Mouse (Mus musculus): ENCODE results near the gene Mrps12. TPM values are rescaled to one million over a fixed set of nuclear protein-coding genes. Genes with fewer than 3 reads are reported as not detected.
A peak's percentile ranks its signal among the peaks of the same experiment; 100 is the strongest.

Gene Mrps12
- 108 and 112 TPM in 2 replicates for polyA plus RNA-seq (2015; fragmentation: Nextera tagmentation; extraction: Ambion mirVana)

DNA sequence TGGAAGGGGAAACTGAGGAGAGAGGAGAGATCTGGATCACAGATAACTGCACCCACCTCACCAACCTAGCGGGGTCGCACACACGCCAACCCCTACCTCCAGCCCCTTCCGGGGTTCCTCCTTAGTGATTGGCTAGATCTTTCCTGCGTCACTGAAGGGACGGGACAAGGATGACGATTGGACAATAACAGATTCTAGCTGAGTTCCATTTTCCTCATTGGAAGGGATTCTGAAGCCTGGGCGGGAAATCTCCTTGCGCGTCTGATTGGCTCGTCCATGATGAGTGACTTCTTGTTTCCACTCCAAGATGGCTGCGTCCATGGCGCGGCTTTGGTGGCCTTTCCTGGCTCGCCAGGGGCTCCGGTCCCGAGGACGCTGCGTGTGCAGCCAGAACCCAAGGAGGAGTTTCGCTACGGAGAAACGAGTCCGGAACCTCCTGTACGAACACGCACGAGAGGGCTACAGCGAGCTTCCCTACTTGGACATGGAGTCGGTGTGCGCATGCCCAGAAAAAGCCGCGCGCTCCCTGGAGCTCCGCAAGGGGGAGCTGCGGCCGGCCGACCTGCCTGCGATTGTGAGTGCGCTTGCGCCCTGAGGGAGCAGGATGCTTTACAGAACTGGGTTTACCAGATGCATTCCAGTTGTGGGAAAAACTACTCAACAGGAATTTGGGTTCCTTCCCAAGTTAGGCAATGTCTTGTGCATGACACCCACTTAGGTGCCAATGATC, at the start of gene Mrps12, which contains the start of gene Sars2:
Gene Mrps12, minus strand, starts transcription at position 112 of the 730 bp plus-strand sequence.
Gene Sars2, plus strand, starts transcription at position 284 of the 730 bp plus-strand sequence.
- Histone ChIP-seq H3K36me3 (peaks cover 46% of the 10 kb centered on the region), H3K9me3 (no peaks in the 10 kb centered on the region), H3K4me2 (replicated peaks) (peak within 1 kb of the TSS; percentile 86), H3K27me3 (no peaks in the 10 kb centered on the region), H3K27ac (peak within 1 kb of the TSS; percentile 83), H3K9ac (replicated peaks) (peak within 1 kb of the TSS; percentile 88), H3K4me1 (replicated peaks) (peaks cover 14% of the 10 kb centered on the region), H3K4me3 (replicated peaks) (peak within 1 kb of the TSS; percentile 67)
- ATAC-seq: peak; percentile 99
- WGBS: under 1% methylated on average over 39 of the region's 39 CpGs

GRCm38 (mm10) chr7:28790066-28790806, 48.6 kb upstream of the Mrps12 start:
- Histone ChIP-seq H3K27ac (no peak overlapping the region), H3K4me3 (replicated peaks) (no peak overlapping the region), H3K4me2 (replicated peaks) (no peak overlapping the region), H3K4me1 (replicated peaks) (no peaks in the 10 kb centered on the region), H3K9ac (replicated peaks) (no peak overlapping the region), H3K36me3 (peaks cover 34% of the 10 kb centered on the region), H3K9me3 (no peaks in the 10 kb centered on the region), H3K27me3 (no peaks in the 10 kb centered on the region)
- ATAC-seq: 0 out of 2 replicates have a peak, but pooled peaks have one; percentile 30
- WGBS: 48% methylated on average over 8 of the region's 8 CpGs

DNA sequence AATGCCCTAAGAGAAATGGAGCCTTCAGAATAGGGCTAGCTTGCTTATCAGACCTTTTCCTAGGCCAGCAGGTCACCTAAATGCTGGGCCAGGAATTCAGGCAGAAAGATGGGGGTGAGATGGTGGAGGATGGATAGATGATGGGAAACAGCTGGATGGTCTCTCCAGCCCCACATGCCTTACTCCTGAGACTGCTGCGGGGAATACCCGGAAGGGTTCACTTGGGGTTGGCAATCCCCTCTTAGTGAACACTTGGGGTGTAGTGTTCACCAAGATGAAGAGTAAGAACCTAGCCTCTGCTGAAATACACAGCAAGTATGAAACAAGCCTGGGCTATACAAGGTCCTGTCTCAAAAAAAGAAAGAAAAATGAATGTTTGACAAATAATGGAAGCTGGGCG, 47.6 kb upstream of the Mrps12 start:
- Histone ChIP-seq H3K27me3 (no peaks in the 10 kb centered on the region), H3K4me1 (replicated peaks) (no peaks in the 10 kb centered on the region), H3K4me2 (replicated peaks) (no peak overlapping the region), H3K36me3 (peaks cover 39% of the 10 kb centered on the region), H3K27ac (no peak overlapping the region), H3K9me3 (no peaks in the 10 kb centered on the region), H3K9ac (replicated peaks) (no peak overlapping the region), H3K4me3 (replicated peaks) (no peak overlapping the region)
- no peak for ATAC-seq
- 93% methylated on average over 3 of the region's 3 CpGs for WGBS

- WGBS: 88% methylated on average over 5 of the region's 5 CpGs
Observed at GRCm38 (mm10) chr7:28788307-28789195, 46.9 kb upstream of the Mrps12 start, which contains the start of gene Rinl. Gene Rinl (plus strand): TSS chr7:28788969.

DNA sequence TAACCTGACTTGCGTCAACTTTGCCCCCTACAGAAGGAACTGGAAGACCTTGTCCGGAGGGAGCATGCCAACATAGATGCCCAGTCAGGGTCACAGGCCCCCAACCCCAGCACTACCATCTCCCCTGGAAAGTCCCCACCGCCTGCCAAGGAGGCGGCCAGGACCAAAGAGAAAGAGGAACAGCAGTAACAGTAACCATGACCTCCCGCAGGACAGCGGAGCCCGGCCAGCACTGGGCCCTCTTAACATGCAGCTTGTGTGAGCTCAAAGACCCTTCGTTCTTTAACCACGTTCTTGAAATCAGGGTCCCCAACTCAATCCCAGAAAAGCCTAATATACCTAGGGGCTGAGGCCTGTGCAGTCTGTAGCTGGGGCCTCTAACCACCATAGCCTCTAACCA, 46.3 kb upstream of the Mrps12 start:
- no peak overlapping the region for H3K4me3 ChIP-seq (replicated peaks)
- no peaks in the 10 kb centered on the region for H3K27me3 ChIP-seq
- H3K36me3 ChIP-seq: peaks cover 50% of the 10 kb centered on the region
- no peaks in the 10 kb centered on the region for H3K9me3 ChIP-seq
- H3K9ac ChIP-seq (replicated peaks): 0 out of 2 replicates have a peak overlapping the region, but pooled peaks have one; percentile 6
- H3K4me1 ChIP-seq (replicated peaks): no peaks in the 10 kb centered on the region
- H3K27ac ChIP-seq: no peak overlapping the region
- no peak for ATAC-seq
- no peak overlapping the region for H3K4me2 ChIP-seq (replicated peaks)
- 96% methylated on average over 9 of the region's 9 CpGs for whole genome bisulfite sequencing

More at GRCm38 (mm10) chr7:28788307-28789195, 46.9 kb upstream of the Mrps12 start, which contains the start of gene Rinl:
- Histone ChIP-seq H3K27ac (no peak within 1 kb of the TSS), H3K4me1 (replicated peaks) (no peaks in the 10 kb centered on the region), H3K4me2 (replicated peaks) (no peak within 1 kb of the TSS), H3K9ac (replicated peaks) (0 out of 2 replicates have a peak within 1 kb of the TSS, but pooled peaks have one; percentile 6), H3K36me3 (peaks cover 43% of the 10 kb centered on the region), H3K4me3 (replicated peaks) (no peak within 1 kb of the TSS), H3K9me3 (no peaks in the 10 kb centered on the region), H3K27me3 (no peaks in the 10 kb centered on the region)
- ATAC-seq: no peak

- H3K4me2 ChIP-seq (replicated peaks): no peak overlapping the region
- H3K9ac ChIP-seq (replicated peaks): no peak overlapping the region
- no peak overlapping the region for H3K4me3 ChIP-seq (replicated peaks)
- peaks cover 6% of the 10 kb centered on the region for H3K4me1 ChIP-seq (replicated peaks)
- no peak overlapping the region for H3K27ac ChIP-seq
- ATAC-seq: no peak
- no peaks in the 10 kb centered on the region for H3K9me3 ChIP-seq
- WGBS: 75% methylated on average over 5 of the region's 5 CpGs
- H3K36me3 ChIP-seq: peaks cover 54% of the 10 kb centered on the region
- no peaks in the 10 kb centered on the region for H3K27me3 ChIP-seq
Observed at GRCm38 (mm10) chr7:28785161-28785560, 43.5 kb upstream of the Mrps12 start.

DNA sequence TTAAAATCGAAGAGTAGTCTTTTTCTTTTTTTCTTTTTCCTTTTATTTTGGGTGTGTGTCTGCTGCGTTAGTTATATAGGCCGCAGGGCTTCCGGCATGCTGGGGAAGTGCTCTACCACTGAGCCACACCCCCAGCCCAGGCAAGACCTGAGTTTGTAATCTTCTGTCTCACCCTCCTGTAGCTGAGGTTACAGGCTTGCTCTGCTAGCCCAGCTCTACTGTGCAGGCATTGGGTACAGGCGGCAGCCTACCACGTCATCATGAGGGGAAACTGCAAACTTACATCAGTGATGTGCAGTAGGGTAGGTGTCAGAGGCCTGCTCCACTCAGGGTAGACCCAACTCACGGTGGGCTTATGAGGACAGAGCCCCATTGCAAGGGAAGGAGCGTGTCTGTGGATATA, 39.6 kb upstream of the Mrps12 start:
- Histone ChIP-seq H3K4me3 (replicated peaks) (no peak overlapping the region), H3K9me3 (no peaks in the 10 kb centered on the region)

DNA sequence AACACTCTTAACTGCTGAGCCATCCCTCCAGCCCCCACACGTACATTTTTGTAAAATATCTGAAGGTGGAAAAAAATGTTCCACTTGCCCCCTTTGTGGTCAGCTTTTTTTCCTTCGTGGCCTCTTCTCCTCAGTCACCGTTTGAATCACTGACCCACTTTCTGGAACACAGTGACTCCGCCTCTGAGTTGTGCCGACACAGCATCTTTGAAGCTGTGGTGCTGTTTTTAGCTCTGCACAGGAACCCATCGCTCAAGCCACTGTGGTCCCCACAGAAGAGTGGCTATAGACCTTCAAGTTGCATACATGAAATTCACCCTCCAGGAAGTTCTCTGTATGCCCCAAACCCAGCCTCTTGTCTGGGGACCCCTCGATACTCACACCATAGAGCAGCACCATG, 39.2 kb upstream of the Mrps12 start:
- Histone ChIP-seq H3K4me3 (replicated peaks) (no peak overlapping the region), H3K27me3 (no peaks in the 10 kb centered on the region), H3K36me3 (peaks cover 46% of the 10 kb centered on the region), H3K4me2 (replicated peaks) (no peak overlapping the region), H3K27ac (no peak overlapping the region), H3K4me1 (replicated peaks) (peaks cover 7% of the 10 kb centered on the region), H3K9ac (replicated peaks) (no peak overlapping the region), H3K9me3 (no peaks in the 10 kb centered on the region)
- WGBS: 78% methylated on average over 7 of the region's 7 CpGs
- no peak for ATAC-seq

More for the DNA sequence above, 39.6 kb upstream of the Mrps12 start:
- no peaks in the 10 kb centered on the region for H3K27me3 ChIP-seq
- peaks cover 7% of the 10 kb centered on the region for H3K4me1 ChIP-seq (replicated peaks)
- no peak overlapping the region for H3K4me2 ChIP-seq (replicated peaks)
- no peak overlapping the region for H3K9ac ChIP-seq (replicated peaks)
- no peak for ATAC-seq
- WGBS: 93% methylated on average over 8 of the region's 8 CpGs
- H3K36me3 ChIP-seq: peaks cover 48% of the 10 kb centered on the region
- no peak overlapping the region for H3K27ac ChIP-seq

- Histone ChIP-seq H3K9me3 (no peaks in the 10 kb centered on the region), H3K4me2 (replicated peaks) (no peak overlapping the region), H3K27me3 (no peaks in the 10 kb centered on the region), H3K4me3 (replicated peaks) (no peak overlapping the region), H3K36me3 (peaks cover 40% of the 10 kb centered on the region), H3K9ac (replicated peaks) (no peak overlapping the region), H3K4me1 (replicated peaks) (peaks cover 7% of the 10 kb centered on the region), H3K27ac (no peak overlapping the region)
- 47% methylated on average over 6 of the region's 6 CpGs for WGBS
- peak; percentile 79 for ATAC-seq
Observed at GRCm38 (mm10) chr7:28780067-28780658, 38.5 kb upstream of the Mrps12 start.

DNA sequence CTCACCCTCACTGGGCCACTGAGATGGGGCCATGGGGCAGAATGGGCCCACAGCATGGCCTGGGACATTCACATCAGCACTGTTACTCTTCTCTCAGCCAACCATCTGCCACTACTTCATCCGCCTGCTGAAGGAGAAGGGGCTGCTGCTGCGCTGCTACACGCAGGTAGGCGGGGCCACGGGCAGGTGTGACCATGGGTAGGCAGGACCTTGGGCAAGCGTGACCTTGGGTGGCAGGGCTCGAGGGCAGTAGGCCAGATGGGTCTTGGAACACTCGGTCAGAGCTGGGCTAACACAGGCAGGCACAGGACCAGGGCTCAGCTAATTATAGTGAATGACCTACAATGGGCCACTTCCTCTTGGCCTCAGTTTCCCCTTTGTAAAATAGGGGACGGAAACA, 37.2 kb upstream of the Mrps12 start:
- Histone ChIP-seq H3K36me3 (peaks cover 46% of the 10 kb centered on the region), H3K9ac (replicated peaks) (no peak overlapping the region), H3K4me1 (replicated peaks) (peaks cover 12% of the 10 kb centered on the region), H3K27ac (no peak overlapping the region), H3K4me2 (replicated peaks) (no peak overlapping the region), H3K9me3 (no peaks in the 10 kb centered on the region), H3K4me3 (replicated peaks) (no peak overlapping the region), H3K27me3 (no peaks in the 10 kb centered on the region)
- no peak for ATAC-seq
- WGBS: 90% methylated on average over 9 of the region's 9 CpGs

DNA sequence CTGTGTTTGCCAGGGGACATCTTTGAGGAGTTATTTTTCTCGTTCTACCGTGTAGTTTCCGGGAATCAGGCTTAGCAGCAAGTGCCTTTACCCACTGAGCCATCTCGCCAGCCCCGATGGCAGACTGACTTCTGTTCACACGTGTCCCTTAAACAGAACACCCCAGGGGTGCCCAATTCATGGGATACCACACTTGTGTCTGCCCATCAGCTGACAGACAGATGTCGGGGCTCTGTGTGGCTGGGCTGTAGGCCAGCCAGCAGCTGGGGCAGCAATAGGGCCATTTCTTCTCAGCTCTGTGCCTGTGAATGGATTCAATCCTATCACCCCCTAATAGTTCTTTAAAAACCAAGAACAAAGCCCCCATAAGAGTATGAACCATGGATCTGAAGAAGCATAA, 33.5 kb upstream of the Mrps12 start:
- WGBS: 81% methylated on average over 7 of the region's 7 CpGs
- H3K27ac ChIP-seq: no peak overlapping the region
- ATAC-seq: no peak

More for the DNA sequence above, 33.5 kb upstream of the Mrps12 start:
- Histone ChIP-seq H3K9ac (replicated peaks) (no peak overlapping the region), H3K9me3 (no peaks in the 10 kb centered on the region), H3K4me2 (replicated peaks) (no peak overlapping the region), H3K4me3 (replicated peaks) (no peak overlapping the region), H3K36me3 (peaks cover 42% of the 10 kb centered on the region), H3K27me3 (no peaks in the 10 kb centered on the region), H3K4me1 (replicated peaks) (peaks cover 6% of the 10 kb centered on the region)
